Mouse (Mus musculus) right cerebral cortex, postnatal 25 days (tissue): ENCODE results near the gene Nek7.
A peak's percentile ranks its signal among the peaks of the same experiment; 100 is the strongest.

Source experiments
- DNase-seq: peaks from one replicate; pipeline ENCODE4 v3.0.0; 2022

Nek7 gene

DNA sequence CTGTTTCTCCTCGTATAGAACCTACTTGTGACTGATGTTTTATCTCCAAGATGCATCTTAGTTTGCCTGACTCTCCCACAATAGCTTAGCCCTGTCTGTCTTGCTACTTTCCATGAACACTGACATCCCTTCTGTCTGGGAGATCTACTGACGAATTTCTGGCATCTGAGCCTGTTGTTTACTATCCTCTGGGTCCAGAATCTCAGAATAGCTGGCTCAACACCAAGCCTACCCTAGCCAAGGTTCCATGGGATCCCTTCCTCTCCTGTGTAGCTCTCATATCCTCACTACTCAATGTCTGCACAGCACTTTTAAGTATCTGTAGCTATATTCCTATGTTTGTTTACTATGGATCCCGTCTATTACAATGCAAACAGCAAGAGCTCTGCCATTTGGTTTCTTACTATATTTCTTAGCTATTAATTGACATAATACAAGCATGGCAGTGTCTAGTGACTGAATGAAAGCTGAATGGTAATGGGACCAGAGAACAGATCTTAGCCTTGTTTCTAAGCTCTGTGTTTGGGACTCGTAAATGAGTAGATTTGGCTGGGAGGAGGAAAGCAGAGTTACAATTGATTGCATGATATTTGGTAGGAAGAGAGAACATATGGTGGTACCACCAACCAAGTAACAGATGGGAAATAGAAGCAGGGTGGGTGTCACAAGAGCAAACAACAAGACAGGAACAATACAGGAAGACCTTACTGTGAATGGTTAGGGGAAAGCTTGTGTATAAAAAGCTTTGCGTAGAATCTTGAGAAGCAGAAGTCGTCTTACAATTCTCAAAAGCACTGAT, 51.3 kb downstream of the Nek7 start:
- no peak for DNase-seq

DNA sequence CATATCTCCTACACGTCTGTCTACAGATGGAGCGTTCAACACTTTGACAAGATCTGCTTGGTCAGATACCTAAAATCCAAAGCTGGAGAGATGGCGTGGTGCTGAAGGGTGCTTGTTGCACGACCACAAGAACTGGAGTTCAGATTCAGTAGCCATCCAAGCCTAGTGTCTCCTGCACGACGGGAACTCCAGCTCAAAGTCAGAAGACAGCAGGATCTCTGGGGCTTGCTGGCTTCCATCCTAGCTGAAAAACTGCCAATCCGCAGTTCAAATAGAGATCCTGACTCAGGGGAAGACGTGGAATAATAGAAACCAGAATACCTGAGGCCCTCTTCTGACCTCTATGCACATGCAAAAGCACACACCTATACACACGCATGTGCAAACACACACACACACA, 52.0 kb downstream of the Nek7 start:
- no peak for DNase-seq

DNA sequence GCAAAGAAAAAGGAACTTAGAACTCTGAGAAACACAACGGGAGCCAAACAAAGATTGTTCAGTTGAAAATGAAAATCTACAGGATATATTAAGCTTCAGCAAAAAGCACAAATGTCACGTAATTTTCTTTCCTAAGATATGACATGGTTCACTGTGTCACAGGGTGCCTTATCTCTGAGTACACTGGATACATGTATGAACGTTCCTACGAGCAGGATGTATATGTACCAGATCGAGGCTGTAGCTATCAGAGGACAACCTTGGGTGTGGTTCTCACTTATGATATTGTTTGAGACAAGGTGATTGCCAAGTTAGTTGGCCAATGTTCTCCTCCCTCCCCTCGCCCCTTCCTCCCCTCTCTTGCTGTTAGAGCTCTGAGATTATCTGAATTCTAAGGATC, 55.3 kb downstream of the Nek7 start:
- no peak for DNase-seq

DNA sequence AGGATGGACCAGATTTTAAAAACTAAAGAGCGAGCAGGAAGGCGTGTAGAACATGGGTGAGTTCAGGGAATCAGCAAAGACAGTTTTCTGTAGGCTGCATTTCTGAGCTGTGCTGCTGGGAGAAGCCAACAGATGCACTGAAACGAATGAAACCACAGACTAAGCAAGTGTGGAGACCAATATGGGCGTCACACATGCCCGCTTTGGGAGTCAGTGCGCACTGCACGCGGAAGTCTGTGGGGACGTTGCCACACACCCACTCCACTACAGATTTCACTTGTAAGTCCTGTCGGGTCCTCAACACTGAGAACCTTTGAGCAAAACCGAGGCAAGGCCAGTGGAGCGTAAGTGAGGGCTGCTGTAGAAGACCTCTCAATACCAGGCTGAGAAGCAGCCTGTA, 59.2 kb downstream of the Nek7 start:
- DNase-seq, result no peak

DNA sequence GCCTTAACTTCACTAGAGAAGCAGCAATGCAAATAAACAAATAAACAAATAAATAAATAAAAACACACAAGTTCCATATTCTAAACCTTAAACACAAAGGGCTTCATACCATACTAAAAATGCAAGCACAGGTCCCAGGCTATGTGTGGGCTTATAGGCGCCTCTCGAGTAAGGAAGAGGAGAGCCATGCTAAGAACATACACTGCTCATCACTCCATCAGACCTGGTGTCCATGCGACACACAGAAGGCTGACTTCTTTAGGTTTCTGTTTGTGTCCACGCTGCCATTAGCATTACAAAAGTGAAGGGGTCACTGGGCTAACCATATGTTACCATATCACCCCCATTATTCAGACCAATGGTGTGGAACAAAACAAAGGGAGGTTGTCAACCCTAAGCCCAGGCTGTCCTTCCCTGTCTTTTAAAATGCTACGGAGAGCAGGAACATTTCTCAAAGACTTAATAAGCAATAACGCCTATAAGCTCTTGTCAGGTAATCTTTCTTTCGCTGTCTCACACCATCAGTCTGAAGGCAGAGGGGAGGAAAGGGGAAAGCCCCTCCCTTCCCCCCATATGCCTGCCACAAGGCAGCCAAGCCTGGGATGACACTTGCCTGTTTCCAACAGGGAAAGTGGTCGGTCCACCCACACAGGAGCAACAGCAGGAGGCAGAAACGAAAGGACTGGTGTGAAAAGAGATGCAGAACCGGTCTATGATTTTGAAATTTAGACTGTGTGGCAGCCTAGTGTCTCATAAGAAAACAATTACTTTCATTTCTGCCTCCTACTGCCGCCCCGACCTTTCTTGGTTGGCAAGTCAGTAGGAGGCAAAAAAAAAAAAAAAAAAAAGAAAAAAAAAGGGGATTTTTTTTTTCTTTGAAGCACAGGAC, 60.5 kb downstream of the Nek7 start:
- no peak for DNase-seq

DNA sequence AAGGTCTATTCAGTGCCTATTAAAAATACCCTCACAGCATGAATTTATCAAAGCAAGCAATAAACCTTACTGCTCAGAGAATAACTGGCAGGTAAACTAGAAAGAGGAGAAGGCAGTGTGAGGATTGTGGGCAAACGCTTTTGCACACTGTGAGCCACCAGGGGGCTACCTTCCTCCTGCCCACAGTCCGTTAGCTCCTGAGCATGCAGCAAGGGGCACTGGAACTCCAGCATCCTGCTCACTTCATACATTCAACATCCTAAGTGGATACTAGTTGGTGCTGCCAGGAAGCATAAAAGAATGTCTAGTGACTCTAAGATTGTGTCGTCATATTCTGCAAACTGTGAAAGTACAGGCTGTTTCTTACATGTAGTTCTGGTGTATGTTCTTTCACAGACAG, 61.6 kb downstream of the Nek7 start:
- no peak for DNase-seq

DNA sequence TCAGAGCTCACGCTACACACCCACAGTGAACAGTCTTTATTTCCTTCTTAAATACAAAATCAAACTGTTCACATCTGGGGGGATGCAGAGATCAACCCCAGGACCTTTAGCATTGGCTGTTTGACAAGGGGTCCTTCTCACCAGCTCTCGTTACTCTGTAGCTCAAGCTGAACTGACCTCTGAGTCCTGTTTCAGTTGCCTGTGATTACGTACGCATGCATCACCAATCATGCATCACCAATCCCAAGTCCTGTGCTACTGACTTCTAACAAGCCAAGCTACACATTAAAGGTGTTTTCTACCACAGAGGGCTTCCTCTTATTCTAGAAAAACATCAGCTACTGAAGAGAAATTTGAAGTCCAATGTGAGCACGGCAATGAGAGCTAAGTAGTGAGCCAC, 65.0 kb downstream of the Nek7 start:
- no peak for DNase-seq

DNA sequence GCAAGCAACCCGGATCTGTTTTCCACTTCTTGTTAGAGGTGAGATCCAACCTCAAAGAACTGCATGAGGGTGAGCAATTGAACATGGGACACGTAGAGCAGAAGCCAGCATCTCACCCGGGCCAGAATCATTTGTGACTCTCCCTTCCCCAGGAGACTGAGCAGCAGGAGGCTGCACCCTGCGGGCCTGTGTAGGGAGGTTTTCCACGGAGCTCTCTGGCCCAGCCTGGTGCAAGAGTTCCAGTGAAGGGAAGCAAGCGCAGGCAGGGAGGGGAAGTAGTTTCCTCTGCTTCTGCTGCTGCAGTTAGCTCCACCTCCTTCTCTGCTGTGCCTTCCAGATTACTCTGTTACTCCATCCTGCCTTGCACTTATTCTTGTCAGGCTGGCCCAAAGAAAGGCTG, 69.8 kb downstream of the Nek7 start:
- DNase-seq, result no peak

DNA sequence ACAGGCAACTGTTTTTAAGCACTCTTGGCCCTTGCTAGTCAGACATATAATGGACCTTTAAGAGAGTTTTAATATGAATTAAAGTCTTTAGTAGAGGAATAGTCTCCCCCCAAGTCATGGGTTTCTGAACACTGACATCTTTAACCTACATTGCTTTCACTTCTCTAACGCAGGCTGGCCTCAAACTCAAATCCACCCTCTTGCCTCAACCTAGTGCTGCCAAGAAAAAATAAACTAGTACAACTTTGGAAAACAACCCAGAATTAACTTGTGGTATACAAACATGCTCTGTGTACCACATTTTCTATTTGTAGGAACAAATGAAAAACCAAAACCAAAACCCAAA, 77.8 kb downstream of the Nek7 start:
- DNase-seq, result no peak

DNA sequence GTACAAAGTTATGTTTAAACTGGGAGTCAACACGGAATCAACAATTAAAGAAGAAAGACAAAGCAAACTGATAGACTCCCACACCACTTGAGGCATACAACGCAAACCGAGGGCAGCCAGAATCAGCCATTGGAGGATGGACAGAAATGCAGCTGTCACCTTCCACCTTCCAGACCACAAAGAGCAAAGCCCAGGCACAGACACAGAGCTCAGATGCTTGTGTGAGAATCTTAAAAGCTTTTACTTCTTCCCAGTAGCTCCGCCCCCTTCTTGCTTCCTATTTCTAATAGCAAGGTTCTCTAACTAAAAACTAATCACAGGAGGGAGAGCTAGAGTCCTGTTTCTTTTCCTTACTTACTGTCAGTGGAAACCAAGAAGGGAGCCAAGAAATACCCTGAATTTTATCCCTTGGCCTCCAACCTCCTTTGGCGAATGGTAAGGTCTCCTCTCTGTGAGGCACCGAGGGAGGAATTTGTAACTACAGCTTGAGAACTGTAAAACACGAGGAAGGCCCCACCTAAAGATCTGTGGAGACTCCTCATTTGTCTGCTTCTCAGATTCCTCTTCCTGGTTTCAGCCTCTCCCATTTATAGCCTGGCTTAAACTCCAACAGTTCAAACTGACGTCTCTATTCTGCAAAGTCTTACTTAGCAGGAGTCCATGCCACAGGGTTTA, 78.3 kb downstream of the Nek7 start:
- no peak for DNase-seq

DNA sequence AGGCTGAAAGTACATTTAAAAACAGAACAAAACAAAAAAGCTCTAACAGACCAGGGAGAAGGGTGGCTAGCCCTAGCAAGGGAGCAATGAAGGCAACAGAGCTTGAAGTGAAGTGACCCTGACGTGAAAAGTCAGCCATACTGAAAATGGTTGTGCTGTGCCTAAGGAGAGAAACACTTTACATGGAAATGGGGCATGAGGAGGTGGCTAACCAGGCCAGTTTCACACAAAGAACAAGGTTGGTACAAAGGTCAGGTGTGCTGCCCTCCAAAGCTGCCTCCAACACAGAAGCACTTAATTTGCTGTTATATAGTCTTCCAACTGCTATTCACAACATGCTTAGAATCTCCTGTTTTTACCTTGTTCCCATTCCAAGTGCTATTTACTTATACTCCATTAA, 80.2 kb downstream of the Nek7 start:
- no peak for DNase-seq

DNA sequence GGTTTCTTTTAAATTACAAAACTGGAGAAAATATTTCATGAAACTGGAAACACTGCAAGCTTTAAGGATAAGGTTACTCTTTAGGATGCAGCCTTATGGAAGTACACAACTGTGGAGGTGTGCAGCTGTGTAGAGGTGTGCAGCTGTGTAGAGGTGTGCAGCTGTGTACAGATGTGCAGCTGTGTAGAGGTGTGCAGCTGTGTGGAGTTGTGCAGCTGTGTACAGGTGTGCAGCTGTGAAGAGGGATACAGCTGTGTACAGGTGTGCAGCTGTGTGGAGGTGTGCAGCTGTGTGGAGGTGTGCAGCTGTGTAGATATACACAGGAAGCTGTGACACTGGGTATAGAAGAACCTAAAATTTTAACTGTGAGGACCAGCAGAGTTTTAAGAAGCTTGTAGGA, 81.7 kb downstream of the Nek7 start:
- no peak for DNase-seq

DNA sequence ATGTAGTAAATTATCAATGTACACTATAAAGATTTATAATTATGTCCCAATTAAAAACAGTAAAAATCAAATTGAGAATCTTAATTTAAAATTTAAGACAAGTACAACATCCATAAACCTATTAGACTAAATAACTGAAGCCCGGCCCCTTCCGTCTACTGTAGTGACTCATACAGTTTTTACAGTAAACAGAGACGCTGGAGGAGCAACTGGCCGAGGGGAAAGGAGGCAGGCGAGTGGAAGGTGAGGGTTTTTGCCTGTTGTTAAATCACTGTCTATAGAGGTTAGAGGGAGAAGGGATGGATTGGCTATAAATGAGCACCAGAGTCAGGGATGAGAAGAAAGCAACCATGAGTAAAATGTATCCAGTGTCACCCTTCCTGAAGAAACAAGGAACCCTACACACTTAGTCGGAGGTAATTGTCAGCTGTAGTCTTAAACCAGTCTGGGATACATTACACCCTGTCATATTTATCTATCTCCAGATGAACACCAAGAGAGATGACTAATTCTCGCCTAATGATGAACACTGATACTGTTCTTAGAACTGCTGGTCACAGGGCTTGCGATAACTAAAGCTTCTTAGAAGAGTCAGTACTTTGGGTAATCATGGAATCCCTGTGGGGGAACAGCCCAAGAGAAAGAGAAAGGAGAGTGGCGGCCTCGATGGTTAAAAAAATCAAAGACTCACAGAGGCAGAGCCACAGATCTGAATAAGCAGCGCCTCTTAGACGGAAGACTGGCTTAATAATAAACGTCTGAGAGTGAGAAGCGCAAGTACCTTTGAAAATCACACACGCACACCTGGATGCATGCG, 84.0 kb downstream of the Nek7 start:
- DNase-seq, result no peak

DNA sequence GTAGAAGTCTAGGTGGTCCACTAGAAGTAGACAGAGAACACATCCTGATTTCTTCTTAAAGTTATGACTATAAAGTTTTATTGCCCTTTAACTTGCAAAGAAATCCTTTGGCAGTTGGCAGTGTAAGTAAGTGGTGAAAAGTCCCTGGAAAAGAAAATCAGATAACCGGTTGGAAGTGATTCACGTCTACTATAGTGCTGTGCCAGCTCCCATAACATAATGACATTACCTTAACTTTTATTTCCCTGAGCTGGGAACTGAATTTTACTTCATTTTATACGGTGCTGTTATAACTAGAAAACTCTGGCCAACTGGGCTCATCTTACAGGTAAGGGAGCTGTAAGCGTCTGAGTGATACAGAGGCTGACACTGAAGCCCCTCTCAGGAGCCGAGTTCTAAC, 89.3 kb downstream of the Nek7 start:
- DNase-seq, result no peak

DNA sequence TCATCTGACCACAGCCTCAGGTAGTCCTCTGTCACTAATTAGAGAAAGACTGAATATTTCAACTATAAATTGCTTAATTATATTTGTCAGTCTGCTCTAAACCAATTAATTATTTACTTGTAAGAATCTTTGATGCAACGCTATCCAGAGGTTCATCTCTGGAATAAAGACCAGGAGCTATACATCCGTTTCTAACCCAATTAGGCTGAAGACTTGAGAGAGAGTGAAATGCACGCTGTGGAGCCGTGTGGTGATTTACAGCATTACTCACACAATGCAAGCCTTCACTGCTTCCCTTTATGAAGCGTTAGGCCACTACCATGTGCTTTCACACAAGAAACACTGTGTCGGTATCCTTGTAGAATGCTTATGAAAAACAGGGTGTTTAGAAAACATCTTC, 96.0 kb downstream of the Nek7 start:
- no peak for DNase-seq

DNA sequence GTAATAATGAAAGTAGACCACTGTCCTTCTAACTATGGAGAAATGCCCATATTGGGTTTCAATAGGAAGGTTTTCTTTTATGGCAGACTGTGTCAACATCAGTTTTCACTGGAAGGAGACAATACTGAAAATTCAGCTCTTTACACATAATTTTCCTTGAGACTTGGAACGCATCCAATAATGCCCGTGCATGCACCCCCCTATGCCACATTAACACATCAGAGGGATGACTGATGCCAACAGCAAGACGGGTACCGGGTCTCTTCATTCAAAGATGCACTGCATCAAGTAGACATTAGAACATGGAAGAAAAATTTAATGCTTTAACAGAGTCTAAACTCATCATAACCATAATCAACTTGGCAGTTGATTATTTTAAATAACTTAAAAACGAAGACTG, 101.7 kb downstream of the Nek7 start:
- no peak for DNase-seq

DNA sequence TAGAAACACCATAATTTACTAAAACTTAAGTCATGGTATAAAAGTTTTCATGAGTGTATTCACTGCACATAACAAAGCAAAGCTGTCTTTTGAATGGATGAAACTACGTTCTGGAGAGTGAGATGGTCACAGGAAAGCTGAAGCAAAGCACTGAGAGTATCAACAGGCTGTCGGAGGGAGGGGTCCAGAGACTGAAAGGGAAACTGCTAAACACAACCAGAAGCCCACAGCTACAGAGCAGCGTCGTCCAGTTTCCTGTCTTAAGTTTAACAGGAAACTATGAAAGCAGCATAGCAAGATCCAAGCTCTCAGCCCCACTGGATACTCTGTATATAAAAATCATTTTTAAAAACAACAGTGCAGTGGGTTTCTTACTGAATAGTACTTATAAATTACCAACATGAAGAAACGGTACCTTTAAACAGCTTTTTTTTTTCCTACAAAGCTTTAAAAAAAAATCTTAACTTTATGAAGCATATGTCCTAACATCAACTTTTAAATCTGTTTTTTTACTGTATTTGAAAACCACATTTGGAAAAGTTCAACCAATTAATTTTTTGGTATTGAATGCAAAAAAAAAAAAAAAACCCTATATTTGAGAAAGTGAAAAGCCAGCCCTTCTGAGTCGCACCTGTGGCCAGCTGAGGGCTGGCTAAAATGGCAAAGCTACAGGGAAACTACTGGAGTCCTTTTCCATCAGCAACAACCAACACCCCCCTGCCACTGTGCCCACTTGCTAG, 102.4 kb downstream of the Nek7 start:
- no peak for DNase-seq

DNA sequence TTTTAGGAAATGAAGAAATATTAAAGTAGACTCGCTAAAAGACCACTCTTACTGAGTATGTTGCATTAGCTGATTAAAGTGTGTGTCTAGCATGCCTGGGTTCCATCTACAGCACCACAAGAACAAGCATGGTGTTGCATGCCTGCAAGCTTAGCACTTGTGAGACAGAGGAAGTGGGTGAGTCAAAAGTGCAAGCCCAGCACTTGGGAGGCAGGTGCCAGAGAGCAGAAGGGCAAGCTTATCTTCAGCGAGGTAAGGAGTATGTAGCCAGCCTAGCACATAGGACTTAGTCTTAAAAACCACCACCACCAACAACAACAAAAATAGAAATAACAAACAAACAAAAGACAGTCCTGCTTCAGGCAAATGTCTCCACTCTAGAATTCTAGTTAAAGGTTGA, 103.0 kb downstream of the Nek7 start:
- no peak for DNase-seq

DNA sequence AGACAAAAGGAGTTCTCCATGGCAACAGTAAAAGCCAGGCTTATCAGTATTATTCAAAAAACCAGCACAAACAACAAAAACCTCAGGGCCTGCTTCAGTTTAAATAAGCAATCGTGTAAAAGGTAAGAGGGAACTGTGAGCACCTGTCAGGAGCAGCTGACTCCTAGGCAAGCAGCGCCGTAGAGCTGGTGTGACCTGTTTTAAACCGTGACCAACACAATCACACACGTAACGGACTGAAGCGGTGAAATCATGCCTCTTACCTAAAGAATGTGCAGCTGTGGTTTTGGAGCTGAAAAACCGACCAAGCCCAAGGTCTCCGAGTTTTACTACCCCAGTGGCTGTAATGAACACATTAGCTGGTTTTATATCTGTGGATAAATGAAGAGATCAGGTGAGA, 104.6 kb downstream of the Nek7 start:
- DNase-seq, result no peak

DNA sequence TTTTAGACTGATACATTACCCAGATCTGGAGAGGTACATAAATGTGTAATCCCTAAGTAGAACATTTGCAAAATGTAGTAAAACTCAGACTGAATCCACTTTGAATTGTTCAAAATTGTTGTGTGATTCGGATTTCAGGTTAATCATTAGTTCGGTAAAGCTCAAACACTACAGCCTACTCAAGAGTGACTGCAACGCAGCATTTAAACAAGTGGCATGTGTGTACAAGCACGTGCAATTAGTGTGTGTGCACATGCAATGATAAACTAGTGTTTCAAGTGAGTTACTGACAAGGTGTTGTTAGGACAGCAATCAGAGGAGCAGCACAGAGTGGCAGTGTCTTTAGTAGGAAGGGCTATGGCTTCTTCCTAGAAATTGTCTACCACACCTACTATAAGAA, 106.0 kb downstream of the Nek7 start:
- DNase-seq, result no peak

DNA sequence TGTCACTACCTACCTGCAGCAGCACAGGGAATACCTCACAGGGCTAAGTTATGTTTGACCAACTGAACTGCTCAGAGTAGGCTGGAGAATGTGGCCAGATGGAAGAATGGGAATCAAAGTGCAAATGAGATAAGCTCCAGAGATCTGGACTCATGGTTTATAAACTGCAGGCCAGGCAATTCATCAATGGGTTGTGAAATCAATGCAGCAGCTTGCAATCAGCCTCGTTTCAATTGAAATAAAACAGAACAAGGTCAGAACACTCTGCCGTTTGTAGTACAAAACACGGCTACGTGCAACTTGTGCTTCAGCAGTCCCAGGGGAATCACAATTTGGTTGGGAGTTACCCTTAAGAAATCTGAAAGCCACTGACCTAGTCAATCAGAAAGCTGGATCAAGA, 109.4 kb downstream of the Nek7 start:
- DNase-seq, result no peak

DNA sequence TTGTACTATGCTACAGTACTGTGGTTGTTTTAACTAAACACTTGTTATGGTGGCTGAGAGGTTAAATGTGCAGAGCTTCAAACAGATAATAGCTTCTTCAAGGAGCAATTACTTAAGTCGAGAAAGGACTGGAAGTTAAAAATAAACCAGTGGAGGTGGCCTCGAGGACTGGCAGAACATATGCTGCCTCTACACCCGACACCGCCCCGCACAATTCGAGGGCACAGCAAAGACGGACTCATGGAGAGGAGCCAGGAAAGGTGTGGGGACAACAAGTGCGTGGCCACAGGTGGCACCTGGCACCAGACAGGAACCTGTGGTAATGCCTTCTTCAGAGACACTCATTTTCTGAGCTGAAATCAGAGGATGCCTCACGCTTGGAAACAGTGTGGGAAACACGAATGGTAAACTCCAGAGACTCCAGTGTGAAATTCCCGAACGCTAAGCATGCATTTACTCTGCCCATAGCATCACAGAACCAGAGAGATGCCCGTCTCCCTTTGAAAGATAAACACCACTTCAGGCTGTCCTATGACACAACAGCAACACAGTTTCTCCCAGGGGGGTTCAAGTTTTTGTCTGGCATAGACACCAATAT, 112.4 kb downstream of the Nek7 start:
- DNase-seq, result peak; percentile 31
